Mouse (Mus musculus): ENCODE data around the gene Gm20917.
"Not testable (repeated sequence)": the region's sequence is repeated elsewhere in the genome, so short reads cannot be mapped to it uniquely, and the experiment has no call there.

Gene Gm20917

GRCm38 (mm10) chrY:79151022-79151421, at the start of gene Gm20917:
Gene Gm20917 (minus strand): TSS chrY:79151122.
- DNase-seq (ENCODE audit: low spot score) = not testable (repeated sequence)

All from embryo, embryonic 10.5 days (tissue).